Mouse (Mus musculus) olfactory bulb, adult 2 months (tissue): ENCODE measurements around the gene Fermt2.

Experiments used
- CTCF ChIP-seq: fragments of 200-500 bp; IDR thresholded peaks from 2 replicates; pipeline ENCODE4 v1.5.1; 2012; ENCODE audit warnings: low read depth, mild to moderate bottlenecking, low read length, moderate library complexity; ENCODE audit not compliant: insufficient read depth
- POLR2A ChIP-seq: fragments of 200-500 bp; IDR thresholded peaks from 2 replicates; pipeline ENCODE4 v1.6.1; 2012; ENCODE audit warnings: mild to moderate bottlenecking, low read depth, low read length, moderate library complexity; ENCODE audit not compliant: insufficient read depth

- TF ChIP-seq CTCF (no peak), POLR2A (no peak)
These were observed 76.9 kb downstream of the Fermt2 start for GRCm38 (mm10) chr14:45452861-45453512.
